Mouse (Mus musculus) neural tube, embryonic 14.5 days (tissue): ENCODE measurements at regions not wholly inside any gene's neighbourhood (a gene's known extent, or its start where the extent isn't known, plus 50 kb on each side); places are given as distances from the start of the nearest gene placed in this dataset.

Experiments used
- ATAC-seq: fragments of 200-750 bp; cut with Nextera tagmentation; 2 replicates; pipeline ENCODE4 v1.8.0; 2017; ENCODE audit warnings: low read depth, mild to moderate bottlenecking, moderate TSS enrichment, moderate library complexity
- H3K27ac ChIP-seq: fragments of 300-500 bp; sonication (generic); 2 replicates; pipeline ENCODE4 v1.5.1; 2014; ENCODE audit warnings: low read depth, mild to moderate bottlenecking, control low read depth, low read length, moderate library complexity, mixed read lengths
- H3K27me3 ChIP-seq: fragments of 300-500 bp; sonication (generic); 2 replicates; pipeline ENCODE4 v1.6.1; 2014; ENCODE audit warnings: low read length; ENCODE audit not compliant: control insufficient read depth, insufficient read depth
- H3K36me3 ChIP-seq: fragments of 300-500 bp; sonication (generic); 2 replicates; pipeline ENCODE4 v1.6.1; 2014; ENCODE audit warnings: low read length, mixed read lengths; ENCODE audit not compliant: control insufficient read depth, insufficient read depth
- H3K4me1 ChIP-seq: fragments of 300-500 bp; sonication (generic); 2 replicates; pipeline ENCODE4 v1.6.1; 2014; ENCODE audit warnings: low read length; ENCODE audit not compliant: control insufficient read depth, insufficient read depth
- H3K4me2 ChIP-seq: fragments of 300-500 bp; sonication (generic); 2 replicates; pipeline ENCODE4 v1.6.1; 2014; ENCODE audit warnings: mild to moderate bottlenecking, low read depth, low read length, control low read depth
- H3K4me3 ChIP-seq: fragments of 300-500 bp; sonication (generic); 2 replicates; pipeline ENCODE4 v1.5.1; 2014; ENCODE audit warnings: low read depth, low read length, control low read depth, mixed read lengths
- H3K9ac ChIP-seq: fragments of 300-500 bp; sonication (generic); replicated peaks from 2 replicates; pipeline ENCODE4 v1.6.1; 2014; ENCODE audit warnings: low read depth, mild to moderate bottlenecking, control low read depth, low read length, mixed read lengths
- H3K9me3 ChIP-seq: fragments of 300-500 bp; sonication (generic); 2 replicates; pipeline ENCODE4 v1.6.1; 2016; ENCODE audit warnings: low read length; ENCODE audit not compliant: control insufficient read depth
- WGBS: fragments of 180-500 bp; shearing (Covaris S2); extraction: QIAGEN DNeasy Blood & Tissue Kit; methylation state at CpG from one replicate; pipeline ENCODE4 v1.1.7; 2014; 5-methylcytosine and 5-hydroxymethylcytosine counted together

DNA sequence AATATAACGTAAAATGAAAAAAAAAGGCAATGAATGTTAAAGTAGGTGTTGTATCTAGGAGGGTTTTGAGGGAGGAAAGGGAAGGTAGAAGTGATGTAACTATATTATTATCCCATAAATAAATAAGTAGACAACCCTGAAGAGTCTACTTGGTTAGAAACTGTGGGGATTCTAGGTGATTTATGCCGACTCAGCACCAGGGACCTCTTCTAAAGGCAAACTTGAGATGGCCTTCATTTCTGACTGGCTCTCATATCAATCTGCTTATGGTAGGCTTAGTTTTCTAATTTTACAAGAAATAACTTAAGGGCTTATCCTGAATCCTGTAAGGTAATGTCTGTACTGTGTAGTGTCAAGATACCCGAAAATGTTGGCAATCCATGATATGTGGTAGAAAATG, 263.0 kb upstream of the Ptbp2 start:
- no peak overlapping the region for H3K27ac ChIP-seq
- H3K9ac ChIP-seq = no peak overlapping the region
- no peaks in the 10 kb centered on the region for H3K9me3 ChIP-seq
- ATAC-seq = no peak
- H3K27me3 ChIP-seq = no peaks in the 10 kb centered on the region
- no peak overlapping the region for H3K4me2 ChIP-seq
- no peaks in the 10 kb centered on the region for H3K36me3 ChIP-seq
- no peak overlapping the region for H3K4me3 ChIP-seq
- 95% methylated on average over 3 of the region's 3 CpGs for WGBS
- H3K4me1 ChIP-seq = no peaks in the 10 kb centered on the region

DNA sequence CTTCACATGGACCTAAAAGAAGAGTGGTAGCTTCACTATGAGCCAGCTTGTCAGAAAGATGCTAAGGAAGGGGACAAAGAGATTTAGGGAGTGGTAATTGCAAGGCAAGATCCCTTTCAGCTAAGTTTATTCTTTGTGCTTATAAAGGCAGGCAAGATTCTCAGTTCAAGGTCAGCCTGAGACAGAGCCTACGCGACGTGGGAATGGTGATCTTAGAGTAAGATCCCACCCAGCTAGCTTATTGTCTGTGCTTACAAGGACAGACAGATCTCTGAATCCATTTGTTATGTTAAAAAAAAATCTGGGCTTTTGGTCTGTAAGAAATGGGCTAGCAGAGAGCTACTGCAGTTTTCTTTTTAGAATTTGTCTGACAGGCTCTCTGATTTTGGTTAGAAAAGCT, 253.3 kb upstream of the Ptbp2 start:
- Histone ChIP-seq H3K27ac (no peak overlapping the region), H3K4me1 (no peaks in the 10 kb centered on the region), H3K4me3 (no peak overlapping the region), H3K36me3 (no peaks in the 10 kb centered on the region), H3K27me3 (no peaks in the 10 kb centered on the region), H3K9ac (no peak overlapping the region), H3K9me3 (no peaks in the 10 kb centered on the region), H3K4me2 (no peak overlapping the region)
- ATAC-seq = no peak
- WGBS = 94% methylated on average over 3 of the region's 3 CpGs

DNA sequence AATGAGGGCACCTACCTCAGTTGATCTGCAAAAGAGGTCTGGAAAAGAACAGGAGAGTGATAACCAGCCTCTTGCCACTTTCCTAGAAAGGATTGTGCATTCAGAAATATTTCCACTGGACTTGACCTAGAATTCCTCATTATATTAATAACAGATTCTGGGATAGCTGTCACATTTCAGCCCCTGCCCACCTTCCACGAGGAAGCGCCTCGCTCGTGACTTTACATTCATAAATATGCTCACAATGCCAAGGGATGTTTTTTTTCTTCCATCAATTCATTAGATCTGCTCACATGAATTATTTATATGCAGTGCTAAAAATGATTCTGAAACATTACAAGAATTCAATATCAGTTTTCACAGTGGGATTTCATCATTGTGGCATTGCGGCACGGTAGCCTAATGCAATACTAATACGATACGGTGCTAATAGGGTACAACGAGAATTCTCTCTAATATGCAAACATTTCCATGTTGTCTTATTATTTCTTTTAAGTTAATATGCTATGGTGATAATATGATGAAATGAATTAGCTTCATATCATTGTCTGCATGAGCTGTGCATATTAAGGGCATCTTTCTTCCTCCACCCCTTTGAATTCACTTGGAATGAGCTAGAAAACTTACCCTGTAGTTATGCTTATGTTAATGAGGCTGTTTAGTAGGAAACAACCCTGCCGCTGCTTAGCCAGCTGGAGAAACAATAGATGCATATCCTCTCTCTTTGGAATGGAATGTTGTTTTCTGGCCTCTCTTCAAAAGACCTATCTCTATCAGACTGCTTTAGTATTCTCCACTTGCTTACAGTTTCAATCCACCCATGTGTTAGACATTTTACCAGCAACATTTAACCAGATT, 235.8 kb upstream of the Ptbp2 start:
- peak; percentile 65; the same call in 1 of the 2 replicates for ATAC-seq
- H3K27me3 ChIP-seq = no peaks in the 10 kb centered on the region
- H3K4me1 ChIP-seq = no peaks in the 10 kb centered on the region
- no peaks in the 10 kb centered on the region for H3K36me3 ChIP-seq
- no peaks in the 10 kb centered on the region for H3K9me3 ChIP-seq
- no peak overlapping the region for H3K4me2 ChIP-seq
- no peak overlapping the region for H3K4me3 ChIP-seq
- no peak overlapping the region for H3K27ac ChIP-seq
- H3K9ac ChIP-seq = no peak overlapping the region
- 49% methylated on average over 10 of the region's 10 CpGs for WGBS

DNA sequence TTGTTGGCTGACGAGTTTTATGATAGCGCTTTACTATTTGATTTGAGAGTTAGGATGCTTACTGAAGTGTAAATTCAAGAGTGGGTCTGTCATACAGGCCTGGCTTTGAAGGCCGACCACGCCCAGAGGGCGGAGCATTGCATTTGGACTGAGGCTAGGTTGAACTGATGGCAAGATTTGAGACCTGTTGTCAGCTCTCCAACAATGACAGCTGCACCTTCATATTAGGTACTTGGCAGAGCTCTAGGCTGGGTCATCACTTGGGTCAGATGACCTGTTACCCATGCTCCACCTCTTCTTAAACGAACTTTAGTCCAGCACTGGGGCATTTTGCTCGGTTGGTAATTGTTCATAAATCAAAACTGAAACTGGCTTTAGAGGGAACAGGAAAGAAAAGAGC, 231.1 kb upstream of the Ptbp2 start:
- ATAC-seq = no peak
- WGBS = 86% methylated on average over 7 of the region's 7 CpGs
- no peak overlapping the region for H3K4me2 ChIP-seq
- no peaks in the 10 kb centered on the region for H3K36me3 ChIP-seq
- H3K9me3 ChIP-seq = no peaks in the 10 kb centered on the region
- no peak overlapping the region for H3K9ac ChIP-seq
- H3K27ac ChIP-seq = no peak overlapping the region
- no peak overlapping the region for H3K4me3 ChIP-seq
- no peaks in the 10 kb centered on the region for H3K27me3 ChIP-seq
- no peaks in the 10 kb centered on the region for H3K4me1 ChIP-seq

DNA sequence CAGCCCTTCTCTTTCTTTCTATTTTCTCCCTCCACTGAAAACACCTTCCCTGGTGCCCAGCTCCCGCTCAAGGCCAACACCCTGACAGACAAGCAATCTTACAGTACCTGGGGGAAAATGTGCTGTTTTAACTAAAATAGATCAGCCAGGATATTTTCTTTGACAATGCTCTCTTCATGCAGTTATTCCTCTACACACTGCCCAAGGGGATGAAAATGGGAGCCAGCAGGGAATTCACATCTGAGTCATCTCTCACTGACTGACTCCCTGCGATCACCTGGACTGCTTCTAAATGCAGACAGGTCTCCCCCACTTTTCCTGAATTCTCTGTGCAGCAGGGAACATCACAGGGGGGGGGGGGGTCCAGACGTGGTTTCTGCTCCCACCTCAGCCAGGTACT, 227.6 kb upstream of the Ptbp2 start:
- WGBS = 19% methylated on average over 3 of the region's 3 CpGs
- no peaks in the 10 kb centered on the region for H3K4me1 ChIP-seq
- no peak overlapping the region for H3K9ac ChIP-seq
- no peak overlapping the region for H3K27ac ChIP-seq
- H3K27me3 ChIP-seq = no peaks in the 10 kb centered on the region
- no peak overlapping the region for H3K4me3 ChIP-seq
- no peak overlapping the region for H3K4me2 ChIP-seq
- no peak for ATAC-seq
- H3K36me3 ChIP-seq = no peaks in the 10 kb centered on the region
- no peaks in the 10 kb centered on the region for H3K9me3 ChIP-seq

DNA sequence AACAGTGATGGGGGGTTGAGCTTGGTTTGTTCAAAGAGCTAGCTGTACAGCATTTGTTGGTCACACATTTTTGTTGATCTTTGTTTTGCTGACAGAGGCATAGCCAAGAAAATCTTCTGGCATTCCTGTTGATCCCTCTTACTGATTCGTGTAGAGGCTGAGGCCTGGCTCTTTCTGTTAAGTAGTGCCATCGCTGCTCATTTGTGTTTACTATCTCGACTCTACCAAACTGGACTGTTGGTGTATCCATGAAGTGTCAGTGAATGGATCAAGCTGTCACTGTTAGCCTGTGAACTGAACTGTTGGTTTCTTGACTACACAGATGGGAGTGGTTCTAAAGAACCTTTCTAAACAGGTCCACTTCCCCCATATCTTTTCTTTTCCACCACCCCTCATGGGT, 223.8 kb upstream of the Ptbp2 start:
- no peaks in the 10 kb centered on the region for H3K27me3 ChIP-seq
- WGBS = 95% methylated on average over 3 of the region's 3 CpGs
- H3K4me3 ChIP-seq = no peak overlapping the region
- no peak for ATAC-seq
- H3K27ac ChIP-seq = no peak overlapping the region
- no peaks in the 10 kb centered on the region for H3K4me1 ChIP-seq
- no peaks in the 10 kb centered on the region for H3K36me3 ChIP-seq
- H3K4me2 ChIP-seq = no peak overlapping the region
- H3K9ac ChIP-seq = no peak overlapping the region
- no peaks in the 10 kb centered on the region for H3K9me3 ChIP-seq

DNA sequence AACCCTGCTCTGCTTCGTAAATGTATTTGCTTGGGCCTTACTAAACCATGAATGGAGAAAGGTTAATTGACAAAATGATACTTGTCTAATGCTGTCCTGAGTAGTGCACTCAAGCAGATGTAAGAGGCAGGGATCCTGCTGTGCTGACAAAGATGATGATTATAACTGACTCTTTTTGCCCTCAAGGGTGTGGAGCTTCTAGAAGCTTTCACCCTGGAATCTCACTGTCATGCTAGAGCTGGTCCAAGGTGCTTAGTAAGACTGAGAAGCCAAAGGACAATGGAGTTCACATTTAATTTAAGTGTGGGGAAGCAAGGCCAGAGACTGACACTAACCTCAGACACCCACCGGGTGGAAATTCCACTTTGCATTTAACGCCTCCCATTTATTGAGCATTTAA, 220.3 kb upstream of the Ptbp2 start:
- Histone ChIP-seq H3K27me3 (no peaks in the 10 kb centered on the region), H3K27ac (no peak overlapping the region), H3K4me2 (no peak overlapping the region), H3K4me1 (no peaks in the 10 kb centered on the region), H3K9ac (no peak overlapping the region), H3K9me3 (no peaks in the 10 kb centered on the region), H3K36me3 (no peaks in the 10 kb centered on the region), H3K4me3 (no peak overlapping the region)
- ATAC-seq = no peak
- 77% methylated on average over 3 of the region's 3 CpGs for WGBS

DNA sequence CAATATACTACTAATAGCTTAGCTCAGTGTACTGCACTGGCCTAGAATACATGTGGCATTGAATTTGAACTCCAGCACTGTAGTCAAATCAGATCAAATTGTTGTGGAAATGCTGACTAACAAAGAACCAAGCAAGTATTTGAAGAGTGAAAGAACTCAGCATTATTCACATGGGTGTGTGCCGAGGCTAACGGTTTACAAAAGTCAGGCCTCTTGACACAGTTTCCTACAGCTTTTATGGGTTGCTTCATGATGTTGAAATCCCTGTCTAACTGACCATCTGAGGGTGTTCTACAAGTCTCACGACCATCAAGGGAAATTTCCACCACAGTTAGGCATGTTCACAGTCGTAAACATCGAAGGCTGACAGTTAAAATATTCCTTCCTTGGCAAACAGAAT, 216.0 kb upstream of the Ptbp2 start:
- Histone ChIP-seq H3K27me3 (no peaks in the 10 kb centered on the region), H3K9me3 (no peaks in the 10 kb centered on the region), H3K9ac (no peak overlapping the region), H3K4me3 (no peak overlapping the region), H3K4me1 (0 out of 2 replicates have a peak, but pooled peaks cover 2% of the 10 kb centered on the region), H3K36me3 (no peaks in the 10 kb centered on the region), H3K27ac (no peak overlapping the region), H3K4me2 (no peak overlapping the region)
- WGBS = 85% methylated on average over 5 of the region's 5 CpGs
- ATAC-seq = no peak

DNA sequence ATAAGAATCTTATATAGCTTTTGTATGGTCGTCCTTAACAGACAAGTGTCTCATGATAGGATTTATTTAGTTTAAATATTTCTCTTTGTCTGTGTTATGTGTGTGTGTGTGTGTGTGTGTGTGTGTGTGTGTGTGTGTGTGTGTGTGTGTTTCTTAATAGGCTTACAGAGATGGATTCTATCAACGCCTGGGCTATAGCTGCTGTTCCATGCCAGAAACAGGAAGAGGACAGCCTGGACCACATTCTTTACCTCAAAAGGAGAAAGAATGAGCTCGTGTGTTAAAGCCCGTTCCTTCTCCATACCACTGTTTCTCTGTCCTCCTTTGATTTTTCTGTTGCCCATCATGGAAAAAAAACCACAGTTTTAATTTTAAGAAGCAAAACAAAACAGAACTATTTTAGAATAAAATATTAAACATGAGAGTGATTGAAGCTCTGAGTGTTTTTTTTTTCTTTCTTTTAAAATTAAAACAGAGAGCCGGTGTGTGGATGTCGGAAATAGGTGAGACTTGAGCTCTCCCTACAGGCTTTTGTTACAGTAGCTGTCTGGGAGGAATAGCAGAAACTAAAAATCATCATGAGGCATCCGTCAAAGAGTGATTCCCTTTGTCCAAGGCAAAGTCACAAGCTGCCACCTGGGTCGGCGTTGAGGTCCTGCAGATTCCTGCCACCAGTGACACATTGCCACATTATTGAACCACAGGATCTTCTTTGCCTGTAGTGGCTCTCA, 212.2 kb upstream of the Ptbp2 start:
- H3K9me3 ChIP-seq = no peaks in the 10 kb centered on the region
- no peak overlapping the region for H3K9ac ChIP-seq
- H3K4me1 ChIP-seq = 0 out of 2 replicates have a peak, but pooled peaks cover 2% of the 10 kb centered on the region
- no peaks in the 10 kb centered on the region for H3K27me3 ChIP-seq
- H3K4me2 ChIP-seq = no peak overlapping the region
- H3K36me3 ChIP-seq = no peaks in the 10 kb centered on the region
- 59% methylated on average over 9 of the region's 9 CpGs for WGBS
- ATAC-seq = no peak
- H3K27ac ChIP-seq = no peak overlapping the region
- H3K4me3 ChIP-seq = no peak overlapping the region
